Mouse (Mus musculus): ENCODE measurements around the gene Gng7. TPM values are rescaled to one million over a fixed set of nuclear protein-coding genes. Genes with fewer than 3 reads are reported as not detected.
A peak's percentile ranks its signal among the peaks of the same experiment; 100 is the strongest.

The Gng7 gene
- polyA plus RNA-seq, 1 experiment from 2014 or later: 7.0 TPM

GRCm38 (mm10) chr10:81000197-81001062 is 14.3 kb downstream of the Gng7 start:
- H3K4me2 ChIP-seq: no peak overlapping the region

GRCm38 (mm10) chr10:80999362-81000196 is 15.2 kb downstream of the Gng7 start:
- Histone ChIP-seq H3K4me3 (ENCODE audit: low read depth, low read length) (no peak overlapping the region), H3K9ac (ENCODE audit: low read length) (0 out of 2 replicates have a peak overlapping the region, but pooled peaks have one; percentile 18), H3K4me2 (no peak overlapping the region), H3K4me1 (ENCODE audit: control insufficient read depth, insufficient read depth, low read length) (peaks cover 4% of the 10 kb centered on the region), H3K9me3 (ENCODE audit: control insufficient read depth, low read length) (no peaks in the 10 kb centered on the region), H3K36me3 (ENCODE audit: control insufficient read depth, insufficient read depth, low read length) (no peaks in the 10 kb centered on the region), H3K27ac (ENCODE audit: low read depth, low read length) (no peak overlapping the region), H3K27me3 (ENCODE audit: control insufficient read depth, insufficient read depth, low read length) (peaks cover 4% of the 10 kb centered on the region; the same call in 1 of the 2 replicates)
- ATAC-seq (ENCODE audit: low FRiP score): peak; percentile 79
- peak; percentile 99 for DNase-seq (ENCODE audit: low spot score, missing footprints)
- 33% methylated on average over 37 of the region's 37 CpGs for WGBS

More at GRCm38 (mm10) chr10:81000197-81001062, 14.3 kb downstream of the Gng7 start:
- Histone ChIP-seq H3K9me3 (ENCODE audit: control insufficient read depth, low read length) (no peaks in the 10 kb centered on the region), H3K4me1 (ENCODE audit: control insufficient read depth, insufficient read depth, low read length) (peaks cover 4% of the 10 kb centered on the region), H3K36me3 (ENCODE audit: control insufficient read depth, insufficient read depth, low read length) (no peaks in the 10 kb centered on the region), H3K4me3 (ENCODE audit: low read depth, low read length) (no peak overlapping the region), H3K9ac (ENCODE audit: low read length) (no peak overlapping the region; the same call in 1 of the 2 replicates), H3K27ac (ENCODE audit: low read depth, low read length) (no peak overlapping the region; the same call in 1 of the 2 replicates), H3K27me3 (ENCODE audit: control insufficient read depth, insufficient read depth, low read length) (peaks cover 2% of the 10 kb centered on the region; the same call in 1 of the 2 replicates)
- 53% methylated on average over 28 of the region's 28 CpGs for WGBS
- no peak for ATAC-seq (ENCODE audit: low FRiP score)
- peak; percentile 86 for DNase-seq (ENCODE audit: low spot score, missing footprints)

- 18% methylated on average over 12 of the region's 12 CpGs for WGBS
- ATAC-seq (ENCODE audit: low FRiP score) (no peak), DNase-seq (ENCODE audit: low spot score, missing footprints) (peak; percentile 93)
- peaks cover 4% of the 10 kb centered on the region for H3K27me3 ChIP-seq (ENCODE audit: control insufficient read depth, insufficient read depth, low read length)
- H3K4me1 ChIP-seq (ENCODE audit: control insufficient read depth, insufficient read depth, low read length): peaks cover 4% of the 10 kb centered on the region
- H3K36me3 ChIP-seq (ENCODE audit: control insufficient read depth, insufficient read depth, low read length): no peaks in the 10 kb centered on the region
- no peaks in the 10 kb centered on the region for H3K9me3 ChIP-seq (ENCODE audit: control insufficient read depth, low read length)
- no peak overlapping the region for H3K9ac ChIP-seq (ENCODE audit: low read length)
- no peak overlapping the region for H3K4me3 ChIP-seq (ENCODE audit: low read depth, low read length)
- H3K27ac ChIP-seq (ENCODE audit: low read depth, low read length): no peak overlapping the region
- no peak overlapping the region for H3K4me2 ChIP-seq
Measured at GRCm38 (mm10) chr10:80998778-80999177, 16.0 kb downstream of the Gng7 start.

GRCm38 (mm10) chr10:80998021-80998420 is 16.7 kb downstream of the Gng7 start:
- WGBS: 38% methylated on average over 14 of the region's 14 CpGs
- Histone ChIP-seq H3K4me1 (ENCODE audit: control insufficient read depth, insufficient read depth, low read length) (peaks cover 4% of the 10 kb centered on the region), H3K9me3 (ENCODE audit: control insufficient read depth, low read length) (no peaks in the 10 kb centered on the region), H3K36me3 (ENCODE audit: control insufficient read depth, insufficient read depth, low read length) (no peaks in the 10 kb centered on the region), H3K27ac (ENCODE audit: low read depth, low read length) (no peak overlapping the region), H3K4me2 (no peak overlapping the region), H3K4me3 (ENCODE audit: low read depth, low read length) (no peak overlapping the region), H3K9ac (ENCODE audit: low read length) (no peak overlapping the region), H3K27me3 (ENCODE audit: control insufficient read depth, insufficient read depth, low read length) (peaks cover 4% of the 10 kb centered on the region)
- DNase-seq (ENCODE audit: low spot score, missing footprints) (no peak), ATAC-seq (ENCODE audit: low FRiP score) (no peak)

- Histone ChIP-seq H3K4me1 (ENCODE audit: control insufficient read depth, insufficient read depth, low read length) (peaks cover 4% of the 10 kb centered on the region), H3K27ac (ENCODE audit: low read depth, low read length) (no peak overlapping the region), H3K4me3 (ENCODE audit: low read depth, low read length) (no peak overlapping the region), H3K4me2 (no peak overlapping the region), H3K27me3 (ENCODE audit: control insufficient read depth, insufficient read depth, low read length) (peaks cover 4% of the 10 kb centered on the region), H3K9me3 (ENCODE audit: control insufficient read depth, low read length) (no peaks in the 10 kb centered on the region), H3K36me3 (ENCODE audit: control insufficient read depth, insufficient read depth, low read length) (no peaks in the 10 kb centered on the region), H3K9ac (ENCODE audit: low read length) (no peak overlapping the region)
- 86% methylated on average over 8 of the region's 8 CpGs for WGBS
- DNase-seq (ENCODE audit: low spot score, missing footprints) (no peak), ATAC-seq (ENCODE audit: low FRiP score) (no peak)
Measured at GRCm38 (mm10) chr10:80997332-80997731, 17.4 kb downstream of the Gng7 start.

- DNase-seq (ENCODE audit: low spot score, missing footprints) (no peak), ATAC-seq (ENCODE audit: low FRiP score) (no peak)
- H3K4me1 ChIP-seq (ENCODE audit: control insufficient read depth, insufficient read depth, low read length): peaks cover 4% of the 10 kb centered on the region
- peaks cover 4% of the 10 kb centered on the region for H3K27me3 ChIP-seq (ENCODE audit: control insufficient read depth, insufficient read depth, low read length)
- no peak overlapping the region for H3K4me2 ChIP-seq
- no peak overlapping the region for H3K27ac ChIP-seq (ENCODE audit: low read depth, low read length)
- no peaks in the 10 kb centered on the region for H3K9me3 ChIP-seq (ENCODE audit: control insufficient read depth, low read length)
- WGBS: 93% methylated on average over 8 of the region's 8 CpGs
- no peak overlapping the region for H3K9ac ChIP-seq (ENCODE audit: low read length)
- no peaks in the 10 kb centered on the region for H3K36me3 ChIP-seq (ENCODE audit: control insufficient read depth, insufficient read depth, low read length)
- no peak overlapping the region for H3K4me3 ChIP-seq (ENCODE audit: low read depth, low read length)
Measured at GRCm38 (mm10) chr10:80996501-80996900, 18.2 kb downstream of the Gng7 start.

- DNase-seq (ENCODE audit: low spot score, missing footprints): peak; percentile 97
- no peaks in the 10 kb centered on the region for H3K4me1 ChIP-seq (ENCODE audit: control insufficient read depth, insufficient read depth, low read length)
- H3K4me2 ChIP-seq: peak overlapping the region; percentile 20; the same call in 1 of the 2 replicates
- H3K9me3 ChIP-seq (ENCODE audit: control insufficient read depth, low read length): no peaks in the 10 kb centered on the region
- H3K27ac ChIP-seq (ENCODE audit: low read depth, low read length): no peak overlapping the region
- H3K27me3 ChIP-seq (ENCODE audit: control insufficient read depth, insufficient read depth, low read length): peaks cover 4% of the 10 kb centered on the region
- no peaks in the 10 kb centered on the region for H3K36me3 ChIP-seq (ENCODE audit: control insufficient read depth, insufficient read depth, low read length)
- H3K4me3 ChIP-seq (ENCODE audit: low read depth, low read length): no peak overlapping the region
- ATAC-seq (ENCODE audit: low FRiP score): peak; percentile 19; the same call in 1 of the 2 replicates
- 14% methylated on average over 21 of the region's 21 CpGs for WGBS
- H3K9ac ChIP-seq (ENCODE audit: low read length): peak overlapping the region; percentile 38; the same call in 1 of the 2 replicates
Measured at GRCm38 (mm10) chr10:80995091-80995632, 19.6 kb downstream of the Gng7 start.

- Histone ChIP-seq H3K4me3 (ENCODE audit: low read depth, low read length) (no peak overlapping the region), H3K36me3 (ENCODE audit: control insufficient read depth, insufficient read depth, low read length) (no peaks in the 10 kb centered on the region), H3K4me2 (no peak overlapping the region), H3K9me3 (ENCODE audit: control insufficient read depth, low read length) (no peaks in the 10 kb centered on the region), H3K4me1 (ENCODE audit: control insufficient read depth, insufficient read depth, low read length) (no peaks in the 10 kb centered on the region), H3K9ac (ENCODE audit: low read length) (no peak overlapping the region), H3K27ac (ENCODE audit: low read depth, low read length) (no peak overlapping the region), H3K27me3 (ENCODE audit: control insufficient read depth, insufficient read depth, low read length) (peaks cover 4% of the 10 kb centered on the region)
- ATAC-seq (ENCODE audit: low FRiP score): no peak
- 51% methylated on average over 4 of the region's 4 CpGs for WGBS
- DNase-seq (ENCODE audit: low spot score, missing footprints): no peak
Measured at GRCm38 (mm10) chr10:80994621-80995020, 20.1 kb downstream of the Gng7 start.
